Mouse (Mus musculus): Measurements from ENCODE around the gene Gm20662. TPM values are rescaled to one million over a fixed set of nuclear protein-coding genes. Genes with fewer than 3 reads are reported as not detected.
A peak's percentile ranks its signal among the peaks of the same experiment; 100 is the strongest.

Gene Gm20662
- polyA plus RNA-seq, 1 experiment from 2014 or later: 0.64 TPM

DNA sequence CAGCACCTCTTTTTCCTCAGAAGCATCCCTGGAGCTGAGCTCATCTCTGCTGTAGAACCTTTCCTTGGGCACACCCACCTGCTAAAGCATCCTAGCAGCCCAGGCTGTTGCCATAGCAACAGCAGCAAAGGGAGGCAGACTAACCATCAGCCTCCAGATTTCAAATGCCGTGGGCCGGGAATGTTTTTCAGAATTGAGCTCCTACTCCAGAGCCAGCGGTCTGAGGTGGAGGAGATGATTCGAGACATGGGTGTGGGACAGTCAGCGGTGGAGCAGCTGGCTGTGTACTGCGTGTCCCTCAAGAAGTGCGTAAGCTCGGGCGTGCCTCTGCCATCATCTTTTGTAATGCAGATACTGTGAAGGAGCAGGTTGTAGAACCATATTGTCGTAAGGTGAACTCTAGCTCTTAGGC lies 34.8 kb upstream of the Gm20662 start:
- H3K9ac ChIP-seq (replicated peaks; ENCODE audit: low read length): no peak overlapping the region
- ATAC-seq (ENCODE audit: low FRiP score, low TSS enrichment): no peak
- no peak overlapping the region for H3K4me2 ChIP-seq (replicated peaks; ENCODE audit: low read depth, low read length)
- peaks cover 15% of the 10 kb centered on the region for H3K36me3 ChIP-seq (ENCODE audit: insufficient read depth, low read length)
- 86% methylated on average over 10 of the region's 10 CpGs for WGBS
- no peaks in the 10 kb centered on the region for H3K9me3 ChIP-seq (ENCODE audit: low read length)
- no peaks in the 10 kb centered on the region for H3K27me3 ChIP-seq (ENCODE audit: insufficient read depth, low read length)
- no peak overlapping the region for H3K4me3 ChIP-seq (ENCODE audit: low read length)
- no peaks in the 10 kb centered on the region for H3K4me1 ChIP-seq (ENCODE audit: insufficient read depth, low read length)
- H3K27ac ChIP-seq (ENCODE audit: low read length): no peak overlapping the region

DNA sequence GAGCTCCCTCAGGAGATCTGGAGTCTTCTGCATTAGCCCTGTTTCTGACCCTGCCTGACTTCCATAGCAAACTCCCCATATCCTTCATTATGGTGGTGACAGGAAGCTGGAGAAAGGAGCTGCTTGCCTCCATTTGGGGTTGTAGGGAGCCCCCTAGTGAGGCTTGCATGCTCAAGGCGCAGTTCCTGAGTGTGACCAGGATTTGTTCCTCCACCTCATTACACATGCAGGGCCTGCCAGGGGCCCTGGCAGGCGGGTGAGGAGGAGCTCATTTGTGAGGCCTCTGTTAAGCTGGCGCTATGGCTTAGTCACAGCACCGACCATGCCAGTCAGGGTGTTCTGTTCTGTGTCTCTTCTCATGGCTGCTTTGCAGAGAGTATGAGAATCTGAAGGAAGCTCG lies 34.3 kb upstream of the Gm20662 start:
- H3K9me3 ChIP-seq (ENCODE audit: low read length): no peaks in the 10 kb centered on the region
- no peak overlapping the region for H3K9ac ChIP-seq (replicated peaks; ENCODE audit: low read length)
- ATAC-seq (ENCODE audit: low FRiP score, low TSS enrichment): no peak
- H3K36me3 ChIP-seq (ENCODE audit: insufficient read depth, low read length): peaks cover 11% of the 10 kb centered on the region
- H3K4me3 ChIP-seq (ENCODE audit: low read length): no peak overlapping the region
- H3K27me3 ChIP-seq (ENCODE audit: insufficient read depth, low read length): no peaks in the 10 kb centered on the region
- WGBS: 51% methylated on average over 5 of the region's 5 CpGs
- no peak overlapping the region for H3K4me2 ChIP-seq (replicated peaks; ENCODE audit: low read depth, low read length)
- H3K27ac ChIP-seq (ENCODE audit: low read length): no peak overlapping the region
- H3K4me1 ChIP-seq (ENCODE audit: insufficient read depth, low read length): no peaks in the 10 kb centered on the region

DNA sequence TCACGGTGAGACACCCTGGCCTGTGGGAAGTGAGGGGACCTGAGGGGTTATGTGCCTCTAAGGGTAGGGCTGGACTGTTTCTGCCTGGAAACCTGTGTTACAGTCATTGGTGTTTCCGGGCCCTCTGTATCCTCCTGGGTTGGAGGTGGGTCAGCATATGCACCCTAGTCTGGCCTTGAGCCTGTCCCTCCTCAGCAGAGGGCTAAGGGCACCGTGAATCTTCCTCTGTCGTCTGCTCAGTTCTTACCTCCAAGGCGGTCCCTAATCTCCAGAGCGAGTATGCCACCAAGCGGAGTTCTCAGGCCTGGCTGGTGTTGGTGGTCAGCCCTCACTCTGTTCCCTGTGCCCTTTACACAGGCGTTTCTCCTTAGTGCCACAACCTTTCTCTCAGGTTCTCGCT lies 33.2 kb upstream of the Gm20662 start:
- WGBS: 86% methylated on average over 9 of the region's 9 CpGs
- Histone ChIP-seq H3K4me3 (ENCODE audit: low read length) (no peak overlapping the region), H3K4me1 (ENCODE audit: insufficient read depth, low read length) (no peaks in the 10 kb centered on the region), H3K36me3 (ENCODE audit: insufficient read depth, low read length) (peaks cover 11% of the 10 kb centered on the region), H3K4me2 (replicated peaks; ENCODE audit: low read depth, low read length) (no peak overlapping the region), H3K27ac (ENCODE audit: low read length) (no peak overlapping the region), H3K9ac (replicated peaks; ENCODE audit: low read length) (no peak overlapping the region), H3K9me3 (ENCODE audit: low read length) (no peaks in the 10 kb centered on the region), H3K27me3 (ENCODE audit: insufficient read depth, low read length) (no peaks in the 10 kb centered on the region)
- no peak for ATAC-seq (ENCODE audit: low FRiP score, low TSS enrichment)

DNA sequence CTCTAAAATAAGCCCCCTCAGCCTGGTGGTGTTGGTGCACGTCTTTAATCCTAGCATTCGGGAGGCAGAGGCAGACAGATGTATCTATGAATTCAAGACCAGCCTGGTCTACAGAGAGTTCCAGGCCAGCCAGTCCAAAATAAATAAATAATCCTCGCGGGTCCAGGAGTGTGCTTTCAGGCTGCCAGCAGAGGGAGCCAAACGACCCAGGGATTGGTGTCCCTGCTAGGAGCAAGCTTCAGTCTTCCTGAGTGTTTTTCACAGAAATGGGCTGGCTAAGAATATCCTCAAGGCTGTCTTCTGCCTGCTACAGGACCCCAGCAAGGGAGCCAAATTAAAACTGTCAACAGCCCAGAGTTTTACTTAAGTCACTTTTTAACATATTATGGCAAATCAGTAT lies 32.4 kb upstream of the Gm20662 start:
- Histone ChIP-seq H3K4me2 (replicated peaks; ENCODE audit: low read depth, low read length) (no peak overlapping the region), H3K9ac (replicated peaks; ENCODE audit: low read length) (no peak overlapping the region), H3K27me3 (ENCODE audit: insufficient read depth, low read length) (no peaks in the 10 kb centered on the region), H3K27ac (ENCODE audit: low read length) (no peak overlapping the region), H3K9me3 (ENCODE audit: low read length) (no peaks in the 10 kb centered on the region), H3K36me3 (ENCODE audit: insufficient read depth, low read length) (peaks cover 15% of the 10 kb centered on the region), H3K4me1 (ENCODE audit: insufficient read depth, low read length) (no peaks in the 10 kb centered on the region), H3K4me3 (ENCODE audit: low read length) (no peak overlapping the region)
- WGBS: 15% methylated on average over 5 of the region's 5 CpGs
- ATAC-seq (ENCODE audit: low FRiP score, low TSS enrichment): peak; percentile 72

DNA sequence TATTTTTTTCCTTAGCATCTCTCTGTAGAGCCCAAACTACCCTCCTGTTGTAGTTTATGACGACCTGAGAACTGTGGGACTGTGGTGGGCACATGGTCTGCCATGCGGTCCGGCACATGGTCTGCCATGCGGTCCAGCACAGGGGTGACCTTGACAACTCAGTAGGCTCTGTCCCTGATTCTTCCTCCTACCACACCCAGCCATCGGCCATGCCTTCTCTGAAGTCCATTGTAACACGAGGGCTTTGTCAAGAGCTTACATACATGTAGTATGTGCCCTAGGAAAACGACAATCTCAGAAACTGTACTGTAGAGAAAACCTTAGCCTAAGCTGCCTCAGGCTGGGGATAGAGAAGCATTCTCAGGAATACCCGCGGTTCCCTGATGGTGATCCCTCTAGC lies 31.5 kb upstream of the Gm20662 start:
- peaks cover 17% of the 10 kb centered on the region for H3K36me3 ChIP-seq (ENCODE audit: insufficient read depth, low read length)
- no peak overlapping the region for H3K27ac ChIP-seq (ENCODE audit: low read length)
- WGBS: 92% methylated on average over 9 of the region's 9 CpGs
- no peaks in the 10 kb centered on the region for H3K4me1 ChIP-seq (ENCODE audit: insufficient read depth, low read length)
- H3K4me2 ChIP-seq (replicated peaks; ENCODE audit: low read depth, low read length): no peak overlapping the region
- ATAC-seq (ENCODE audit: low FRiP score, low TSS enrichment): no peak
- no peaks in the 10 kb centered on the region for H3K9me3 ChIP-seq (ENCODE audit: low read length)
- no peak overlapping the region for H3K9ac ChIP-seq (replicated peaks; ENCODE audit: low read length)
- H3K27me3 ChIP-seq (ENCODE audit: insufficient read depth, low read length): no peaks in the 10 kb centered on the region
- H3K4me3 ChIP-seq (ENCODE audit: low read length): no peak overlapping the region

DNA sequence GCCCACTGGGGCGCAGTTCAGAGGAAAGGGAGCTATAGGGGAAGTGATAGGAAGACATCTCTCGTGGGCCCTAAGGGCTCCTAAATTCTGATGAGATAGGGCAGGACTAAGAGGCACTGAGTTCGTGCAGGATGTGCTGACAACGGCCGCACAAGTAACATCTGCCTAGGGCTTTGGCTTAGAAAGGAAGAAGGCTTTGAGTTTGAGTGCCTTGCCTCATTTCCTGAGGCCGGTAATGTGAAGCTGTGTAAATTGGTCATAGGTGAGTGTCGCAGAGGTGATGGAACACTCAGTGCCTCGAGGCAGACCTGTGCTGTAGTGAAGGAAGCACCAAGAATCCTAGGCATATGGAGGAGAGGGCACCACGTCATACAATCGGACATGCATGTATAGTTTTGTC lies 29.5 kb upstream of the Gm20662 start:
- Histone ChIP-seq H3K9me3 (ENCODE audit: low read length) (no peaks in the 10 kb centered on the region), H3K27me3 (ENCODE audit: insufficient read depth, low read length) (no peaks in the 10 kb centered on the region), H3K4me1 (ENCODE audit: insufficient read depth, low read length) (no peaks in the 10 kb centered on the region), H3K9ac (replicated peaks; ENCODE audit: low read length) (no peak overlapping the region), H3K4me2 (replicated peaks; ENCODE audit: low read depth, low read length) (no peak overlapping the region), H3K4me3 (ENCODE audit: low read length) (no peak overlapping the region), H3K36me3 (ENCODE audit: insufficient read depth, low read length) (peaks cover 20% of the 10 kb centered on the region), H3K27ac (ENCODE audit: low read length) (no peak overlapping the region)
- no peak for ATAC-seq (ENCODE audit: low FRiP score, low TSS enrichment)
- 85% methylated on average over 10 of the region's 10 CpGs for WGBS

DNA sequence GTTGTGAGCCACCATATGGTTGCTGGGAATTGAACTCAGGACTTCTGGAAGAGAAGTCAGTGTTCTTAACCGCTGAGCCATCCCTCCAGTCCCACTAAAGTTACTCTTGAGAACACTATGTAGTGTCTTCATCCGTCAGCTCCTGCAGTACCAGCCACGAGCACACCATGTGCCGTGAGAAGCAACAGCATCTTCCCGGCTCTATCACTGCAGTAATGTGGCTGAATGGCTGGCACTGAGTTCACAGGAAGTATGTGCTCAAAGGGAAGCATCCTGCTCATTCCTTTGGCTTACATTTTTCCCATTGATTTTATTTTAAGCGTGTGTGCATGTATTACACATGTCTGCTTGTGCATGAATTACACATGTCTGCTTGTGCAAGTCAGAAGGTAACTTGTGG lies 28.7 kb upstream of the Gm20662 start:
- H3K27me3 ChIP-seq (ENCODE audit: insufficient read depth, low read length): no peaks in the 10 kb centered on the region
- no peaks in the 10 kb centered on the region for H3K4me1 ChIP-seq (ENCODE audit: insufficient read depth, low read length)
- H3K4me3 ChIP-seq (ENCODE audit: low read length): no peak overlapping the region
- H3K9ac ChIP-seq (replicated peaks; ENCODE audit: low read length): no peak overlapping the region
- 77% methylated on average over 6 of the region's 6 CpGs for WGBS
- no peak for ATAC-seq (ENCODE audit: low FRiP score, low TSS enrichment)
- H3K9me3 ChIP-seq (ENCODE audit: low read length): no peaks in the 10 kb centered on the region
- H3K36me3 ChIP-seq (ENCODE audit: insufficient read depth, low read length): peaks cover 22% of the 10 kb centered on the region
- H3K4me2 ChIP-seq (replicated peaks; ENCODE audit: low read depth, low read length): no peak overlapping the region
- no peak overlapping the region for H3K27ac ChIP-seq (ENCODE audit: low read length)

DNA sequence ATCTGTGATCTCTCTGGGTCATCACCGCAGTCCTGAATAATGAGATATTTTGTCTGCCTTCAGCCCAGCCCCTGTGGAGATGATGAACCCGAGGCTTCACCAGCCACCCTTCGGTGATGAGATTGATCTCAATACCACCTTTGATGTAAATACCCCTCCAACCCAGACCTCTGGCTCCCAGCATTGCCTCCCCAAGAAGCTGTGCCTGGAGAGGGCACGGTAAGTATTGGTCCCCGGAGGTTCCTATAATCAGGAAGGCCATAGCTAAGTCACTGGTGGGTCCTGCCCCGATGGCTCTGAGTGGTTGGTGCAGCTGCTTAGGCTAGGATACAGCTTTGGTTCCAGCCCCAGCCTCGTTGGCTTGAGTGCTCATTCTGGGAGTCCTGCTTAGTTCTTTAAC lies 27.6 kb upstream of the Gm20662 start:
- no peak for ATAC-seq (ENCODE audit: low FRiP score, low TSS enrichment)
- Histone ChIP-seq H3K9ac (replicated peaks; ENCODE audit: low read length) (no peak overlapping the region), H3K4me3 (ENCODE audit: low read length) (no peak overlapping the region), H3K27me3 (ENCODE audit: insufficient read depth, low read length) (no peaks in the 10 kb centered on the region), H3K4me1 (ENCODE audit: insufficient read depth, low read length) (no peaks in the 10 kb centered on the region), H3K9me3 (ENCODE audit: low read length) (no peaks in the 10 kb centered on the region), H3K4me2 (replicated peaks; ENCODE audit: low read depth, low read length) (no peak overlapping the region), H3K36me3 (ENCODE audit: insufficient read depth, low read length) (peaks cover 22% of the 10 kb centered on the region), H3K27ac (ENCODE audit: low read length) (no peak overlapping the region)
- WGBS: 89% methylated on average over 7 of the region's 7 CpGs

DNA sequence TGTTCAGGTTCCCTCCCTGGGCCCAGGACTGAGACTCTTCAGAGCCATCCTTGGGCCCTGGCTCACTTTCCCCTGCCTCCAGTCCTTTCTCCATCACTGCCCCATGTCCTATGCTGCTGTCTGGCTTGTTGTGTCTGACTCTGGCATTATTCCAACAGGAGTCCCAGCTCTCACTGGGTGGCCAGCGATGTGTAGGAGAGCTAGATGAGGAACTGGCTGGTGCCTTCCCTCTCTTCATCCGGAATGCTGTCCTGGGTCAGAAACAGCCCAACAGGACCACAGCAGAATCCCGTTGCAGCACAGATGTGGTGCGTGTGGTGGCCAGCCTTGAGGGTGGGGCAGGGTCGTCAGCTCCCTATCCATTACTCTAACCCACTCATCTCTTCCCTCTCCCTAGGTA lies 25.8 kb upstream of the Gm20662 start:
- peaks cover 3% of the 10 kb centered on the region; the same call in 1 of the 2 replicates for H3K4me1 ChIP-seq (ENCODE audit: insufficient read depth, low read length)
- no peak overlapping the region for H3K9ac ChIP-seq (replicated peaks; ENCODE audit: low read length)
- no peak for ATAC-seq (ENCODE audit: low FRiP score, low TSS enrichment)
- H3K9me3 ChIP-seq (ENCODE audit: low read length): no peaks in the 10 kb centered on the region
- H3K4me2 ChIP-seq (replicated peaks; ENCODE audit: low read depth, low read length): no peak overlapping the region
- no peak overlapping the region for H3K4me3 ChIP-seq (ENCODE audit: low read length)
- no peak overlapping the region for H3K27ac ChIP-seq (ENCODE audit: low read length)
- no peaks in the 10 kb centered on the region for H3K27me3 ChIP-seq (ENCODE audit: insufficient read depth, low read length)
- peaks cover 22% of the 10 kb centered on the region for H3K36me3 ChIP-seq (ENCODE audit: insufficient read depth, low read length)
- WGBS: 89% methylated on average over 5 of the region's 5 CpGs

DNA sequence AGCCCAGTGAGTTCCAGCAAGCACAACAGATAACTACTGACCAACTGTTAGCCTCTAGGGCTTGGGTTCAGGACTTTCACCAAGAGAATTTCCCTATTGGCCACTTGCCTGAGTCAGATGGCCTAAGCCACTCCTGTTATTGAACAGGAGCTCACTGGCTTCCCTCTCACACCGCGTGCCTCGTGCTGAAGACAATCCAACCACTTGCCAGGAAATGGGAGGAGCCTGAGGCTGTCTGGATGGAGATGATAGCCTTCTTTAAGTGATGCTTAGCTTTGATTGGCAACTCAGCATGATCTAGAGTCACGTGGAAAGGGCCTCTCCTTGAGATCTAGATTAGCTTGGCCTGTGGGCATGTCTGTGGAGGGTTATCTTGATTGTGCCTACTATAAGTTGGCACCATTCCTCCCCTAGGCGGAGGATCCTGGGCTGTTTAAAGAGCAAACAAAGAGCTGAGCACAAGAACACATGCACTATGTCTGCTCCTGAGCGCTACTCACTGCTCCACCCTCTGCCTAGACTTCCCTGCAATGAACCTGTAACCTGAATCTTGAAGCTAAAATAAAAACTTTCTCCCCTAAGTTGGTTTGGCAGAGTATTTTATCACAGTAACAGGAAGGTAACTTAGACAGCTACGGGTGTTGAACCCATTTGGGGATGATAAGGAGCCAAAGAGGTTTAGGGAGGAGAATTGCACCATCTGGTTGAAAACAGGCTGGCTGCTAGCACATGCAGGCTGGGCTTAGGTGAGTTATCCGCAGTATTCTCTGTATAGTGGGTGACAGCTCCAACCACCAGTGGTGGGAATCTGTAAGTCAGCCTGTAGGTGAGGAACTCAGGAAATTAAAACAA lies 24.2 kb upstream of the Gm20662 start:
- H3K4me1 ChIP-seq (ENCODE audit: insufficient read depth, low read length): peaks cover 9% of the 10 kb centered on the region; the same call in 1 of the 2 replicates
- H3K27ac ChIP-seq (ENCODE audit: low read length): no peak overlapping the region
- H3K9me3 ChIP-seq (ENCODE audit: low read length): no peaks in the 10 kb centered on the region
- no peak overlapping the region for H3K9ac ChIP-seq (replicated peaks; ENCODE audit: low read length)
- no peak for ATAC-seq (ENCODE audit: low FRiP score, low TSS enrichment)
- no peak overlapping the region for H3K4me2 ChIP-seq (replicated peaks; ENCODE audit: low read depth, low read length)
- H3K36me3 ChIP-seq (ENCODE audit: insufficient read depth, low read length): peaks cover 22% of the 10 kb centered on the region
- H3K4me3 ChIP-seq (ENCODE audit: low read length): no peak overlapping the region
- 72% methylated on average over 8 of the region's 8 CpGs for WGBS
- no peaks in the 10 kb centered on the region for H3K27me3 ChIP-seq (ENCODE audit: insufficient read depth, low read length)
